Mouse (Mus musculus) MEL (cell line): ENCODE measurements around the gene Gm10842. TPM values are rescaled to one million over a fixed set of nuclear protein-coding genes. Genes with fewer than 3 reads are reported as not detected.

Source experiments
- DNase-seq: peaks from one replicate; pipeline ENCODE4 v3.0.0; 2011; ENCODE audit warnings: low read depth, low spot score
- H3K27ac ChIP-seq: 2 replicates; pipeline ENCODE4 v1.5.1; 2012; ENCODE audit warnings: low read depth, mild to moderate bottlenecking, control low read depth, low read length, moderate library complexity; ENCODE audit not compliant: control insufficient read depth
- H3K27me3 ChIP-seq, 2 experiments: fragments of 150-350 bp in 1 of 2; sonication (generic) in 1 of 2; 2 replicates each; pipeline ENCODE4 v1.6.1; 2012; ENCODE audit warnings: low read length in 2 of 2, mild to moderate bottlenecking in 2 of 2, improper control_type of control experiment in 1 of 2, moderate library complexity in 1 of 2; ENCODE audit not compliant: insufficient read depth in 2 of 2, control insufficient read depth in 1 of 2
- H3K36me3 ChIP-seq, 2 experiments: 2 replicates each; pipeline ENCODE4 v1.6.1; 2012 to 2014; ENCODE audit warnings: low read length in 2 of 2, improper control_type of control experiment in 1 of 2, inconsistent platforms in 1 of 2, mild to moderate bottlenecking in 1 of 2; ENCODE audit not compliant: insufficient read depth in 2 of 2, control insufficient read depth in 1 of 2
- H3K4me1 ChIP-seq, 2 experiments: fragments of 150-350 bp in 1 of 2; sonication (generic) in 1 of 2; 2 replicates each; pipeline ENCODE4 v1.6.1; 2012; ENCODE audit warnings: low read length in 2 of 2, improper control_type of control experiment in 1 of 2, mild to moderate bottlenecking in 1 of 2; ENCODE audit not compliant: insufficient read depth in 2 of 2, control insufficient read depth in 1 of 2
- H3K4me3 ChIP-seq, 2 experiments: fragments of 150-350 bp in 1 of 2; sonication (generic) in 1 of 2; 2 replicates each; pipeline ENCODE4 v1.5.1; 2012; ENCODE audit warnings: low read depth in 2 of 2, low read length in 2 of 2, mild to moderate bottlenecking in 2 of 2, moderate library complexity in 2 of 2, control low read depth in 1 of 2, improper control_type of control experiment in 1 of 2; ENCODE audit not compliant: control insufficient read depth in 1 of 2, insufficient read depth in 1 of 2
- H3K79me2 ChIP-seq: 2 replicates; pipeline ENCODE4 v1.6.1; 2012; ENCODE audit warnings: mild to moderate bottlenecking, low read length, moderate library complexity; ENCODE audit not compliant: control insufficient read depth, poor library complexity, insufficient read depth
- H3K9ac ChIP-seq: 2 replicates; pipeline ENCODE4 v1.6.1; 2012; ENCODE audit warnings: low read depth, mild to moderate bottlenecking, control low read depth, low read length, moderate library complexity; ENCODE audit not compliant: control insufficient read depth, poor library complexity, severe bottlenecking
- H3K9me3 ChIP-seq: fragments of 150-350 bp; sonication (generic); replicated peaks from 2 replicates; pipeline ENCODE4 v1.6.1; 2012; ENCODE audit warnings: mild to moderate bottlenecking, low read length, improper control_type of control experiment, moderate library complexity; ENCODE audit not compliant: insufficient read depth
- BHLHE40 ChIP-seq: IDR thresholded peaks from 2 replicates; pipeline ENCODE4 v1.6.1; 2012; ENCODE audit warnings: low read depth, mild to moderate bottlenecking, inconsistent platforms, low read length, improper control_type of control experiment, borderline replicate concordance
- CHD1 ChIP-seq: IDR thresholded peaks from 2 replicates; pipeline ENCODE4 v1.6.1; 2012; ENCODE audit warnings: low read depth, mild to moderate bottlenecking, inconsistent platforms, low read length, improper control_type of control experiment
- CHD2 ChIP-seq: IDR thresholded peaks from 2 replicates; pipeline ENCODE4 v1.6.1; 2011; ENCODE audit warnings: low read length, improper control_type of control experiment
- CTCF ChIP-seq, 3 experiments: IDR thresholded peaks in 2 of 3; conservative IDR thresholded peaks in 1 of 3; 2 replicates each; pipeline ENCODE4 v1.5.1; 2011 to 2012; ENCODE audit warnings: low read length in 3 of 3, low read depth in 2 of 3, mild to moderate bottlenecking in 2 of 3, improper control_type of control experiment in 1 of 3, inconsistent platforms in 1 of 3, mixed read lengths in 1 of 3, moderate library complexity in 1 of 3; ENCODE audit not compliant: control insufficient read depth in 1 of 3, insufficient read depth in 1 of 3, poor library complexity in 1 of 3, severe bottlenecking in 1 of 3
- E2F4 ChIP-seq: IDR thresholded peaks from 2 replicates; pipeline ENCODE4 v1.6.1; 2011; ENCODE audit warnings: low read depth, low read length, improper control_type of control experiment, borderline replicate concordance
- ELF1 ChIP-seq: IDR thresholded peaks from 2 replicates; pipeline ENCODE4 v1.6.1; 2014; ENCODE audit warnings: low read depth, mild to moderate bottlenecking, inconsistent platforms, low read length, improper control_type of control experiment, moderate library complexity
- EP300 ChIP-seq, 2 experiments: IDR thresholded peaks; 2 replicates each; pipeline ENCODE4 v1.6.1; 2011; ENCODE audit warnings: improper control_type of control experiment in 2 of 2, low read length in 2 of 2, low read depth in 1 of 2, mild to moderate bottlenecking in 1 of 2
- ETS1 ChIP-seq: IDR thresholded peaks from 2 replicates; pipeline ENCODE4 v1.6.1; 2012; ENCODE audit warnings: low read depth, mild to moderate bottlenecking, inconsistent platforms, low read length, improper control_type of control experiment, moderate library complexity
- GABPA ChIP-seq: IDR thresholded peaks from 2 replicates; pipeline ENCODE4 v1.6.1; 2012; ENCODE audit warnings: low read depth, mild to moderate bottlenecking, inconsistent platforms, low read length, improper control_type of control experiment, moderate library complexity
- GATA1 ChIP-seq: IDR thresholded peaks from 2 replicates; pipeline ENCODE4 v1.6.1; 2011; ENCODE audit warnings: low read depth, low read length, improper control_type of control experiment
- HCFC1 ChIP-seq: IDR thresholded peaks from 2 replicates; pipeline ENCODE4 v1.6.1; 2012; ENCODE audit warnings: low read depth, mild to moderate bottlenecking, inconsistent platforms, low read length, improper control_type of control experiment, moderate library complexity
- JUND ChIP-seq: IDR thresholded peaks from 2 replicates; pipeline ENCODE4 v1.6.1; 2011; ENCODE audit warnings: low read depth, mild to moderate bottlenecking, improper control_type of control experiment, low read length
- KAT2A ChIP-seq: conservative IDR thresholded peaks from 2 replicates; pipeline ENCODE4 v1.6.1; 2012; ENCODE audit warnings: low read depth, low read length, improper control_type of control experiment, inconsistent platforms
- MAFK ChIP-seq: IDR thresholded peaks from 2 replicates; pipeline ENCODE4 v1.6.1; 2011; ENCODE audit warnings: low read depth, mild to moderate bottlenecking, low read length, improper control_type of control experiment, borderline replicate concordance
- MAX ChIP-seq: IDR thresholded peaks from 2 replicates; pipeline ENCODE4 v1.6.1; 2011; ENCODE audit warnings: low read length, improper control_type of control experiment
- MAZ ChIP-seq: IDR thresholded peaks from 2 replicates; pipeline ENCODE4 v1.6.1; 2012; ENCODE audit warnings: low read depth, mild to moderate bottlenecking, inconsistent platforms, low read length, improper control_type of control experiment
- MEF2A ChIP-seq: IDR thresholded peaks from 2 replicates; pipeline ENCODE4 v1.6.1; 2014; ENCODE audit warnings: low read depth, mild to moderate bottlenecking, inconsistent platforms, low read length, improper control_type of control experiment; ENCODE audit not compliant: poor library complexity, insufficient replicate concordance, severe bottlenecking; ENCODE audit errors: extremely low read depth
- MXI1 ChIP-seq: IDR thresholded peaks from 2 replicates; pipeline ENCODE4 v1.6.1; 2011; ENCODE audit warnings: mild to moderate bottlenecking, low read depth, low read length, improper control_type of control experiment
- MYB ChIP-seq: IDR thresholded peaks from 2 replicates; pipeline ENCODE4 v1.6.1; 2011; ENCODE audit warnings: mild to moderate bottlenecking, low read depth, low read length, improper control_type of control experiment
- MYC ChIP-seq: IDR thresholded peaks from 2 replicates; pipeline ENCODE4 v1.6.1; 2011; ENCODE audit warnings: low read depth, mild to moderate bottlenecking, low read length, improper control_type of control experiment, moderate library complexity
- NELFE ChIP-seq: IDR thresholded peaks from 2 replicates; pipeline ENCODE4 v1.6.1; 2011; ENCODE audit warnings: low read depth, low read length, improper control_type of control experiment
- POLR2A ChIP-seq, 2 experiments: IDR thresholded peaks; 2 replicates each; pipeline ENCODE4 v1.6.1; 2011 to 2012; ENCODE audit warnings: low read length in 2 of 2, mild to moderate bottlenecking in 2 of 2, control low read depth in 1 of 2, improper control_type of control experiment in 1 of 2, low read depth in 1 of 2, moderate library complexity in 1 of 2; ENCODE audit not compliant: control insufficient read depth in 1 of 2, insufficient read depth in 1 of 2, poor library complexity in 1 of 2
- POLR2AphosphoS2 ChIP-seq: IDR thresholded peaks from 2 replicates; pipeline ENCODE4 v1.6.1; 2011; ENCODE audit warnings: low read length, improper control_type of control experiment
- POLR2AphosphoS5 ChIP-seq: IDR thresholded peaks from 2 replicates; pipeline ENCODE4 v1.6.1; 2012; ENCODE audit warnings: low read depth, borderline replicate concordance, mild to moderate bottlenecking, inconsistent platforms, low read length, moderate library complexity, mixed read lengths
- RAD21 ChIP-seq: IDR thresholded peaks from 2 replicates; pipeline ENCODE4 v1.6.1; 2011; ENCODE audit warnings: mild to moderate bottlenecking, low read depth, low read length, improper control_type of control experiment
- RCOR1 ChIP-seq: IDR thresholded peaks from 2 replicates; pipeline ENCODE4 v1.6.1; 2012; ENCODE audit warnings: low read depth, mild to moderate bottlenecking, inconsistent platforms, low read length, improper control_type of control experiment
- SIN3A ChIP-seq: IDR thresholded peaks from 2 replicates; pipeline ENCODE4 v1.6.1; 2012; ENCODE audit warnings: low read length, improper control_type of control experiment, inconsistent platforms
- SMC3 ChIP-seq: IDR thresholded peaks from 2 replicates; pipeline ENCODE4 v1.6.1; 2011; ENCODE audit warnings: low read depth, low read length, improper control_type of control experiment
- TAL1 ChIP-seq: IDR thresholded peaks from 2 replicates; pipeline ENCODE4 v1.6.1; 2012; ENCODE audit warnings: mild to moderate bottlenecking, inconsistent platforms, low read length, moderate library complexity, mixed read lengths
- TBP ChIP-seq: IDR thresholded peaks from 2 replicates; pipeline ENCODE4 v1.8.0; 2011; ENCODE audit warnings: low read depth, low read length, improper control_type of control experiment
- TCF12 ChIP-seq: IDR thresholded peaks from 2 replicates; pipeline ENCODE4 v1.6.1; 2014; ENCODE audit warnings: low read depth, mild to moderate bottlenecking, inconsistent platforms, low read length, improper control_type of control experiment, moderate library complexity
- USF1 ChIP-seq: IDR thresholded peaks from 2 replicates; pipeline ENCODE4 v1.6.1; 2014; ENCODE audit warnings: low read depth, mild to moderate bottlenecking, inconsistent platforms, low read length, improper control_type of control experiment, moderate library complexity
- USF2 ChIP-seq, 2 experiments: IDR thresholded peaks; 2 replicates each; pipeline ENCODE4 v1.6.1; 2011 to 2012; ENCODE audit warnings: improper control_type of control experiment in 2 of 2, low read length in 2 of 2, borderline replicate concordance in 1 of 2, inconsistent platforms in 1 of 2, low read depth in 1 of 2, mild to moderate bottlenecking in 1 of 2; ENCODE audit not compliant: insufficient read depth in 1 of 2
- ZC3H11A ChIP-seq: IDR thresholded peaks from 2 replicates; pipeline ENCODE4 v1.6.1; 2012; ENCODE audit warnings: low read depth, mild to moderate bottlenecking, inconsistent platforms, low read length, improper control_type of control experiment
- ZKSCAN1 ChIP-seq: IDR thresholded peaks from 2 replicates; pipeline ENCODE4 v1.6.1; 2012; ENCODE audit warnings: low read depth, mild to moderate bottlenecking, inconsistent platforms, low read length, improper control_type of control experiment, moderate library complexity
- ZMIZ1 ChIP-seq: IDR thresholded peaks from 2 replicates; pipeline ENCODE4 v1.6.1; 2012; ENCODE audit warnings: low read depth, mild to moderate bottlenecking, inconsistent platforms, low read length, improper control_type of control experiment, moderate library complexity
- polyA plus RNA-seq, 2 experiments: library from polyadenylated mRNA; stranded (reverse) in 1 of 2; unstranded in 1 of 2; fragments of >175 nt in 1 of 2; fragments of >200 nt in 1 of 2; gene quantifications; 2 replicates each; pipeline versions ENCODE4 v1.2.1 to v1.2.4; 2012; ENCODE audit warnings: low replicate concordance in 2 of 2, low read depth in 1 of 2; ENCODE audit not compliant: insufficient read length in 2 of 2, insufficient read depth in 1 of 2, missing spikeins in 1 of 2
- total RNA-seq: library from RNA; depleted of rRNA; stranded (reverse); fragments of 300-350 nt; gene quantifications from 2 replicates; pipeline ENCODE4 v1.2.3, GENCODE M21; 2012

Gene Gm10842
- total and polyA plus RNA-seq, 3 experiments, result not detected

DNA sequence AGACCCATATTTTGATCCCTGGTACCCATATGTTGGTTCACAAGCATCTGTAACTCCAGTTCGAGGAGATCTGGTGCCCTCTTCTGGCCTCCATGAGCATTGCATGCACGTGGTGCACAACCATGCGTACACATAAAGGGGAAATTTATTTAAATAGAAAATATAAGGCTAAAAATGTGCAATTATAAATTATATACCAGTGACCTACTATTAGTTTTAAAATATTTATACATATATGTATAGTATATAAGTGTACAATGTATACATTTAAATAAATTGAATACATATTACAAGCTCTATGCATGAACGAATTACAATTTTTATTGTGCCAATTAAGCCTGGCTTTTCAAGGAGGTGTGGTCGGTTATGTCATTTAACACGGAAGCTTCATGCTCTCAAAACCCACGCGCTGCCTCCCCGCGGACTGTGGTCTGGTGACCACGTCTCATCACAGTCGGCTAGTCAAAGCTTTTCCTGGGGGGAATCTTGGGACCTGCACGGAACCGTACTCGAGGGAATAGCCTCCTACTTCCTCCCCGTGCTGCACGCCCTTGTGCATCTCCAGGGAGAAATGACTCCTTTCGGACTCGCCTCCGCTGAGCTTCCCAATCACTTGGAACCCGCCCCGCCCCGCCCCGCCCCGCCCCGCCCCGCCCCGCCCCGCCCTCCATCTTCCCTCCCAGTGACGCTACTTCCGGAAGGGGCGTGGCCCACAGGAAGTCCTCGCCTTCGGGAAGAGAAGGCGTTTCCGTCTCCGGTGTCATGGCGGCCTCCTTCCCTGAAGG is 20.8 kb upstream of the Gm10842 start, which contains the start of gene Mettl2:
Gene Mettl2, plus strand, starts transcription at position 691 of the 785 bp plus-strand sequence.
- Histone ChIP-seq H3K4me3 (peak within 1 kb of the TSS; percentile 80 to 87), H3K27ac (peak within 1 kb of the TSS; percentile 62), H3K9me3 (no peaks in the 10 kb centered on the region), H3K9ac (peak within 1 kb of the TSS; percentile 81), H3K27me3 (no peaks in the 10 kb centered on the region), H3K79me2 (peaks cover 30% of the 10 kb centered on the region), H3K36me3 (peaks cover 10 to 15% of the 10 kb centered on the region in 2 experiments), H3K4me1 (peaks cover 0 to 12% of the 10 kb centered on the region in 2 experiments; a peak in 3 of 4 replicates)
- DNase-seq, result peak; percentile 94
- TF ChIP-seq RCOR1 (no peak), CHD2 (no peak), MAX (peak; percentile 95), BHLHE40 (no peak), SMC3 (peak; percentile 65), USF1 (peak; percentile 74; the same call in 1 of the 2 replicates), CTCF (IDR thresholded peaks at IDR 0.05 in 2 of 3, conservative IDR thresholded peaks at IDR 0.05 in 1 of 3; ENCODE audit: control insufficient read depth in 1 of 3, insufficient read depth in 1 of 3, low read depth in 2 of 3, low read length in 3 of 3, poor library complexity in 1 of 3, severe bottlenecking in 1 of 3) (peak; percentile 76 to 87 (median 81)), SIN3A (peak; percentile 97), TCF12 (peak; percentile 48; the same call in 1 of the 2 replicates), MAZ (peak; percentile 40; the same call in 1 of the 2 replicates), E2F4 (no peak), POLR2A (IDR thresholded peaks at IDR 0.05; ENCODE audit: control insufficient read depth in 1 of 2, insufficient read depth in 1 of 2, low read depth in 1 of 2, low read length in 2 of 2, poor library complexity in 1 of 2) (peak; percentile 89 to 96; a peak in 3 of 4 replicates), HCFC1 (peak; percentile 91), ZMIZ1 (peak; percentile 77; the same call in 1 of the 2 replicates), CHD1 (no peak), MAFK (no peak), JUND (0 out of 2 replicates have a peak, but pooled peaks have one; percentile 13), TBP (peak; percentile 76; the same call in 1 of the 2 replicates), TAL1 (no peak), POLR2AphosphoS5 (no peak), NELFE (peak; percentile 72), ETS1 (no peak), MXI1 (peak; percentile 99), RAD21 (peak; percentile 76), POLR2AphosphoS2 (peak; percentile 59; the same call in 1 of the 2 replicates), ZKSCAN1 (no peak), MYC (peak; percentile 99), EP300 (IDR thresholded peaks at IDR 0.05; ENCODE audit: low read depth in 1 of 2, low read length in 2 of 2) (no peak), KAT2A (peak; percentile 65; the same call in 1 of the 2 replicates), ELF1 (peak; percentile 87), MEF2A (no peak), ZC3H11A (peak; percentile 44), GATA1 (no peak), GABPA (no peak), USF2 (IDR thresholded peaks at IDR 0.05; ENCODE audit: borderline replicate concordance in 1 of 2, insufficient read depth in 1 of 2, low read depth in 1 of 2, low read length in 2 of 2) (no peak), MYB (no peak)
